Mouse (Mus musculus): ENCODE data around the gene Mtmr11.

The Mtmr11 gene

GRCm38 (mm10) chr3:96161869-96162840 lies at the start of gene Mtmr11:
Gene Mtmr11, plus strand, starts transcription at chr3:96162004.
- H3K36me3 ChIP-seq (ENCODE audit: control insufficient read depth, insufficient read depth, low read length, poor library complexity, severe bottlenecking): 0 out of 2 replicates have a peak, but pooled peaks cover 2% of the 10 kb centered on the region
- H3K27me3 ChIP-seq (ENCODE audit: control insufficient read depth, insufficient read depth, low read length, poor library complexity, severe bottlenecking): no peaks in the 10 kb centered on the region
- no peak for DNase-seq (ENCODE audit: low read depth, low spot score)

GRCm38 (mm10) chr3:96113251-96113650 lies 48.6 kb upstream of the Mtmr11 start:
- Histone ChIP-seq H3K27me3 (ENCODE audit: control insufficient read depth, insufficient read depth, low read length, poor library complexity, severe bottlenecking) (no peaks in the 10 kb centered on the region), H3K36me3 (ENCODE audit: control insufficient read depth, insufficient read depth, low read length, poor library complexity, severe bottlenecking) (no peaks in the 10 kb centered on the region)
- DNase-seq (ENCODE audit: low read depth, low spot score): no peak

GRCm38 (mm10) chr3:96118142-96118541 lies 43.7 kb upstream of the Mtmr11 start:
- H3K36me3 ChIP-seq (ENCODE audit: control insufficient read depth, insufficient read depth, low read length, poor library complexity, severe bottlenecking): no peaks in the 10 kb centered on the region
- H3K27me3 ChIP-seq (ENCODE audit: control insufficient read depth, insufficient read depth, low read length, poor library complexity, severe bottlenecking): no peaks in the 10 kb centered on the region
- peak; percentile 19 for DNase-seq (ENCODE audit: low read depth, low spot score)

- Histone ChIP-seq H3K36me3 (ENCODE audit: control insufficient read depth, insufficient read depth, low read length, poor library complexity, severe bottlenecking) (no peaks in the 10 kb centered on the region), H3K27me3 (ENCODE audit: control insufficient read depth, insufficient read depth, low read length, poor library complexity, severe bottlenecking) (no peaks in the 10 kb centered on the region)
- DNase-seq (ENCODE audit: low read depth, low spot score): no peak
These were observed 43.1 kb upstream of the Mtmr11 start for GRCm38 (mm10) chr3:96118702-96119101.

- no peaks in the 10 kb centered on the region for H3K27me3 ChIP-seq (ENCODE audit: control insufficient read depth, insufficient read depth, low read length, poor library complexity, severe bottlenecking)
- no peak for DNase-seq (ENCODE audit: low read depth, low spot score)
- no peaks in the 10 kb centered on the region for H3K36me3 ChIP-seq (ENCODE audit: control insufficient read depth, insufficient read depth, low read length, poor library complexity, severe bottlenecking)
These were observed 37.6 kb upstream of the Mtmr11 start for GRCm38 (mm10) chr3:96124235-96124634.

- no peaks in the 10 kb centered on the region for H3K27me3 ChIP-seq (ENCODE audit: control insufficient read depth, insufficient read depth, low read length, poor library complexity, severe bottlenecking)
- no peaks in the 10 kb centered on the region for H3K36me3 ChIP-seq (ENCODE audit: control insufficient read depth, insufficient read depth, low read length, poor library complexity, severe bottlenecking)
- no peak for DNase-seq (ENCODE audit: low read depth, low spot score)
These were observed 33.7 kb upstream of the Mtmr11 start for GRCm38 (mm10) chr3:96128128-96128527.

- 0 out of 2 replicates have a peak, but pooled peaks cover 2% of the 10 kb centered on the region for H3K36me3 ChIP-seq (ENCODE audit: control insufficient read depth, insufficient read depth, low read length, poor library complexity, severe bottlenecking)
- no peaks in the 10 kb centered on the region for H3K27me3 ChIP-seq (ENCODE audit: control insufficient read depth, insufficient read depth, low read length, poor library complexity, severe bottlenecking)
- no peak for DNase-seq (ENCODE audit: low read depth, low spot score)
These were observed 29.3 kb upstream of the Mtmr11 start for GRCm38 (mm10) chr3:96132478-96132877.

GRCm38 (mm10) chr3:96133327-96133905 lies 28.4 kb upstream of the Mtmr11 start:
- H3K36me3 ChIP-seq (ENCODE audit: control insufficient read depth, insufficient read depth, low read length, poor library complexity, severe bottlenecking): 0 out of 2 replicates have a peak, but pooled peaks cover 2% of the 10 kb centered on the region
- DNase-seq (ENCODE audit: low read depth, low spot score): no peak

GRCm38 (mm10) chr3:96135011-96135410 lies 26.8 kb upstream of the Mtmr11 start:
- DNase-seq (ENCODE audit: low read depth, low spot score): no peak
- Histone ChIP-seq H3K36me3 (ENCODE audit: control insufficient read depth, insufficient read depth, low read length, poor library complexity, severe bottlenecking) (0 out of 2 replicates have a peak, but pooled peaks cover 2% of the 10 kb centered on the region), H3K27me3 (ENCODE audit: control insufficient read depth, insufficient read depth, low read length, poor library complexity, severe bottlenecking) (no peaks in the 10 kb centered on the region)

More at GRCm38 (mm10) chr3:96133327-96133905, 28.4 kb upstream of the Mtmr11 start:
- H3K27me3 ChIP-seq (ENCODE audit: control insufficient read depth, insufficient read depth, low read length, poor library complexity, severe bottlenecking): no peaks in the 10 kb centered on the region

GRCm38 (mm10) chr3:96147950-96148349 lies 13.9 kb upstream of the Mtmr11 start:
- peak; percentile 85 for DNase-seq (ENCODE audit: low read depth, low spot score)
- Histone ChIP-seq H3K36me3 (ENCODE audit: control insufficient read depth, insufficient read depth, low read length, poor library complexity, severe bottlenecking) (peaks cover 21% of the 10 kb centered on the region; the same call in 1 of the 2 replicates), H3K27me3 (ENCODE audit: control insufficient read depth, insufficient read depth, low read length, poor library complexity, severe bottlenecking) (no peaks in the 10 kb centered on the region)

- no peaks in the 10 kb centered on the region for H3K27me3 ChIP-seq (ENCODE audit: control insufficient read depth, insufficient read depth, low read length, poor library complexity, severe bottlenecking)
- peak; percentile 26 for DNase-seq (ENCODE audit: low read depth, low spot score)
- H3K36me3 ChIP-seq (ENCODE audit: control insufficient read depth, insufficient read depth, low read length, poor library complexity, severe bottlenecking): peaks cover 15% of the 10 kb centered on the region
These were observed 10.0 kb upstream of the Mtmr11 start for GRCm38 (mm10) chr3:96151836-96152235.

GRCm38 (mm10) chr3:96152611-96153010 lies 9.2 kb upstream of the Mtmr11 start:
- Histone ChIP-seq H3K27me3 (ENCODE audit: control insufficient read depth, insufficient read depth, low read length, poor library complexity, severe bottlenecking) (no peaks in the 10 kb centered on the region), H3K36me3 (ENCODE audit: control insufficient read depth, insufficient read depth, low read length, poor library complexity, severe bottlenecking) (peaks cover 14% of the 10 kb centered on the region)
- no peak for DNase-seq (ENCODE audit: low read depth, low spot score)

- Histone ChIP-seq H3K27me3 (ENCODE audit: control insufficient read depth, insufficient read depth, low read length, poor library complexity, severe bottlenecking) (no peaks in the 10 kb centered on the region), H3K36me3 (ENCODE audit: control insufficient read depth, insufficient read depth, low read length, poor library complexity, severe bottlenecking) (peaks cover 14% of the 10 kb centered on the region)
- no peak for DNase-seq (ENCODE audit: low read depth, low spot score)
These were observed 6.3 kb upstream of the Mtmr11 start for GRCm38 (mm10) chr3:96155501-96155900.

GRCm38 (mm10) chr3:96159820-96160219 lies 2.0 kb upstream of the Mtmr11 start:
- no peak for DNase-seq (ENCODE audit: low read depth, low spot score)
- Histone ChIP-seq H3K27me3 (ENCODE audit: control insufficient read depth, insufficient read depth, low read length, poor library complexity, severe bottlenecking) (no peaks in the 10 kb centered on the region), H3K36me3 (ENCODE audit: control insufficient read depth, insufficient read depth, low read length, poor library complexity, severe bottlenecking) (peaks cover 5% of the 10 kb centered on the region)

- no peak for DNase-seq (ENCODE audit: low read depth, low spot score)
- Histone ChIP-seq H3K27me3 (ENCODE audit: control insufficient read depth, insufficient read depth, low read length, poor library complexity, severe bottlenecking) (no peaks in the 10 kb centered on the region), H3K36me3 (ENCODE audit: control insufficient read depth, insufficient read depth, low read length, poor library complexity, severe bottlenecking) (peaks cover 2% of the 10 kb centered on the region; the same call in 1 of the 2 replicates)
These were observed 1.5 kb upstream of the Mtmr11 start for GRCm38 (mm10) chr3:96160222-96160802.
